Mouse (Mus musculus): ENCODE measurements around the gene Batf3. TPM values are rescaled to one million over a fixed set of nuclear protein-coding genes. Genes with fewer than 3 reads are reported as not detected.

Gene Batf3
- polyA plus RNA-seq, 1 experiment from 2014 or later = 2.9 TPM

DNA sequence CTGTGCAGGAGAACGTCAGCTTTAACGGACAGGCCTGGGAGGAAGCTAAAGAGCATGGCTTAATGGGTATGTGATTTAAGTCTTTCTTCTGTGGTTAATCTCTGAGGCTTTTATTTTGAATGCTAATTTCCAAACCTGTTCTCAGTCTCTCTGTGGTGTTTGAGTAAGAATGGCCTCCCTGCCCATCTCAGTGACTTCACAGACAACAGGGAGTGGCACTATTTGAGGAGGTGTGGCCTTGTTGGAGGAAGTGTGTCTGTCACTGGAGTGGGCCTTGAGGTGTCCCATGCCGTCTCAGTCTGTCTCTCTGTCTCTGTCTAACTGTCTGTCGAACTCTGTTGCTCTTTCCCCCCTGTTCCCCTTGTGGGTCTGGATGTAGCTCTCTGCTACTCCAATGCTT is 32.5 kb upstream of the Batf3 start:
- in situ Hi-C loops (cut with MboI; ENCODE audit: low pct_unique_long_range_greater_than_20kb) = no loop called here
- no peak for ATAC-seq
- DNase-seq (ENCODE audit: low read depth, low spot score) = no peak
- no peak for TF ChIP-seq CTCF (IDR thresholded peaks at IDR 0.05)
- ChIA-PET POLR2A (interaction anchor here (1.4 kb wide), 1 partner anchor 42 kb away, joined by 3 read pairs; no protein-coding TSS in a partner anchor), CTCF (interaction anchor here (1.7 kb wide), 1 partner anchor 19 kb away, joined by 4 read pairs; no protein-coding TSS in a partner anchor)
- no peaks in the 10 kb centered on the region for H3K27me3 ChIP-seq

DNA sequence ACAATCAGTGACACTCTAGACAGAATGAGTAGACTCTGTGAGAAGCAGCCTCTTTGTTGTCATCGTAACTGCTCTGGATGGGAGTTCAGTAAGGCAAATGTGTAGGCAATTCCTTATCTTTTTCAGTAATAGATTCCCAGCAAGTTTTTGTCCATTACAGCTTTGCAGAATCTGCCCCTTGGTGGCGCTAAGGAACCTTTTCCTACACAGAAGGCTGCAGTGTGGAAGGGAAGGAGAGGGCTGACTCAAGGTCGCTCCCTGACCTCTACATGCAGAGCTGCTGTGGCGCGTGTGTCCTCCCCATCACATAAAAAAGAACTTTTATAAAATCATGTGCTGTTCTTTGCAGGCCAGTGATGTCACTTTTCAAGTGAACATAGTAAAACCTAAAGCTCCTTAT is 29.3 kb upstream of the Batf3 start:
- no peak for DNase-seq (ENCODE audit: low read depth, low spot score)
- in situ Hi-C loops (cut with MboI; ENCODE audit: low pct_unique_long_range_greater_than_20kb) = no loop called here
- POLR2A ChIA-PET = no interaction called here
- peak; percentile 60 for TF ChIP-seq CTCF (IDR thresholded peaks at IDR 0.05)
- H3K27me3 ChIP-seq = no peaks in the 10 kb centered on the region
- ATAC-seq = no peak
- CTCF ChIA-PET = interaction anchor here (0.8 to 1.2 kb wide), 6 partner anchors 9 to 232 kb away, joined by 3 to 4 read pairs (median 3); no protein-coding TSS in a partner anchor

DNA sequence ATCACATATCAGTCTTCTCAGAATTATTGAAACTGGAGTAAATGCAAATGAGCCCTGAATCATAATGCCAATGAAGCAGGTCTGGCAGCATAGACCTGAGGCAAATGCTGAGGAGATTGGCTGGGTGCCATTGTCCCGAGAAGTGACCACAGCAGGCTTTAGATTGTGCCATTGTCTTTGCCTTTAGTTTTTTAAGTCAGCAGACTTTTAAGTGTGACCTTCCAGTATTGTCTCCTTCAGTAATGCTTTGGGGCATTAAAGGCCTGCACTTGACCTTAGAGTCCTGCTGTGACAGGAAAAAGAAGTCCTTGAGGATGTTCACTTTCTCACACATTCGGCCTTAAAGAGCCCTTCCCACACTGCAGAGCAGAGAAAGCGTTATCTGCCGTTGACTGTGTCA is 27.4 kb upstream of the Batf3 start:
- ChIA-PET CTCF (no interaction called here), POLR2A (no interaction called here)
- no peak for TF ChIP-seq CTCF (IDR thresholded peaks at IDR 0.05)
- in situ Hi-C loops (cut with MboI; ENCODE audit: low pct_unique_long_range_greater_than_20kb) = no loop called here
- no peak for ATAC-seq
- DNase-seq (ENCODE audit: low read depth, low spot score) = no peak
- H3K27me3 ChIP-seq = no peaks in the 10 kb centered on the region

DNA sequence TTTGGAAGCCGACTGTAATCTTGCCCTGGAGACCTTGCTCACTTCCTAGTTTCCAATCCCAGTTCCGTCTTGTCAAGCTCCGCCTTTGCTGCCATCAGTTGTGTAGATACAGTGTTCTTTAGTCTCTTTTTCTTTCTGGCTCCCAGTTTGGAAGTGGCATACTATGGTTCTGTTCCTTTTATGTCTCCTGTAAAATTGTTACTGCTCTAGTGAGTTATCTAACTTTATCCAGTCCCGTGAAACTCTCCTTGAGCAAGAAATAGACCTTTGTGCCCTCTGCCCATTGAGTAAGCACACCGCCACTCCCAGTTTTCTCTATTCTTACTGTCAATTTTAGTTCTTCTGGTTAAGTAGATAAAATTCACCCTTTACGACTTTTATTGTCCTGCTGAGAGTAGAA is 26.0 kb upstream of the Batf3 start:
- no peak for TF ChIP-seq CTCF (IDR thresholded peaks at IDR 0.05)
- in situ Hi-C loops (cut with MboI; ENCODE audit: low pct_unique_long_range_greater_than_20kb) = no loop called here
- ATAC-seq (no peak), DNase-seq (ENCODE audit: low read depth, low spot score) (no peak)
- CTCF ChIA-PET = interaction anchor here (0.9 to 1.4 kb wide), 2 partner anchors 9 to 127 kb away, joined by 3 read pairs; no protein-coding TSS in a partner anchor
- no peaks in the 10 kb centered on the region for H3K27me3 ChIP-seq
- POLR2A ChIA-PET = no interaction called here

DNA sequence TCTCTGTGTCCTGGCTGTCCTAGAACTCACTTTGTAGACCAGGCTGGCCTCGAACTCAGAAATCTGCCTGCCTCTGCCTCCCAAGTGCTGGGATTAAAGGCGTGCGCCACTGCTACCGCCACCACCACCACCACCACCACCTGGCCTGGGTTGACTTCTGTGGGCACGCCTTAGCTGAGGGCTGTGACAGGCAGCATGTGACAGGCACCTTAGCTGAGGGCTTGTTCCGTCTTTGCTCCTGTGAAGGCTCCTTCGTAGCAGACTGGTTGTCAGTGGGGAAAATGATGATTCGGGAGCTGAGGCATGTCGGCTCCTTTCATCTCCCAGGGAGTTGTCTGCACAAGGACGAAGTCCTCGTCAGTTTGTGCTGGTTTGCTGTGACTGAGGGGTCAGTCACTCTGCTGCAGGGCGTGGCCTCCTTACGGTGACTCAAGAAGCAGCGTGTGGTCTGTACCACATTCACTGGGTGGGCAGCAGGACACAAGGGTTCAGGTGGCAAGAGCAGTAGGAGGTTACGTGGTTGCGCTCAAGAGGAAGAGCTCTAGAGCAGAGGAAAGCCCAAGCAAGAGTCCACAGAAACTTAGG is 25.2 kb upstream of the Batf3 start:
- TF ChIP-seq CTCF (IDR thresholded peaks at IDR 0.05) = no peak
- ATAC-seq (no peak), DNase-seq (ENCODE audit: low read depth, low spot score) (no peak)
- ChIA-PET POLR2A (no interaction called here), CTCF (interaction anchor here (1.3 to 1.5 kb wide), 3 partner anchors 9 to 11 kb away, joined by 3 to 7 read pairs (median 4); partner anchors contain the start of genes Nsl1 and Tatdn3)
- in situ Hi-C loops (cut with MboI; ENCODE audit: low pct_unique_long_range_greater_than_20kb) = no loop called here
- no peaks in the 10 kb centered on the region for H3K27me3 ChIP-seq

DNA sequence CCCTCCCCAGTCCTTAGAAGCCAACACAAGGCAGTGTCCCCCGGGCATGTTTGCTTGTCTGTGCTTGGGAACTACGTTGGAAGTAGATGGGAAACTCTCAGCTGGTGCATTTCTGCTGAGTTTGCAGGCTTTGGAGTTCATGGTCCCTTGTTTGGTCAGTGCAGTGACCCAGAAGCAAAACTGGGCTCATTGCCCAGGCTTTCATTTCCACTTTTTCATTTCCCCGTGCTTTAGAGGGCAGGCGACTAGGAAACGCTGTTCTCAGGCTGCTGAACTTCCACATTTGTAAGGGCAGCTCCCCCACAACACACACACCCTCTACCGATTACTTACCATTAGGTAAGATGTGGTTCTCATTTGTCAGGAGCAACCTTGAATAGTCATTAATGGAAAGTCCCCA is 24.6 kb upstream of the Batf3 start:
- ChIA-PET CTCF (interaction anchor here (1.3 to 1.5 kb wide), 2 partner anchors 10 to 12 kb away, joined by 4 to 7 read pairs; partner anchors contain the start of genes Nsl1 and Tatdn3), POLR2A (no interaction called here)
- in situ Hi-C loops (cut with MboI; ENCODE audit: low pct_unique_long_range_greater_than_20kb) = no loop called here
- ATAC-seq (no peak), DNase-seq (ENCODE audit: low read depth, low spot score) (no peak)
- H3K27me3 ChIP-seq = no peaks in the 10 kb centered on the region
- TF ChIP-seq CTCF (IDR thresholded peaks at IDR 0.05) = no peak

DNA sequence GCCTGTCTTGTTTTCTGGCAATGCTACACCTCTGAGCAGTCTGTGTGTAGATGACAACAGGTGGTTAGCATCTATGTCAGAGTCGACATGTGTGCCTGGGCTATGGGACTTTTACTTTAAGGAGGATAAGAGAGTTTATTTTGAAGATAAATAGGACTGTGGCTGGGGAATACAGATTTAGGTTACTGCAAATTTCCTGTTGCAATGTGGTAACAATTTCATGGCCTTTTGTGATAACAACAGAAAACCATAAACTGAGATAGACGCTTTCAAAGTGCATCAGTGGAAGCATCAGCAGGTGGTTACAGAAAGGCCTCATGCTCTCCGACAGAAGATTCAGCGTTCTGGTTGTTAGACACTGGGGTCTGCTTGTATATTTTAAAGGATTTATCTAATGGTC is 24.2 kb upstream of the Batf3 start:
- in situ Hi-C loops (cut with MboI; ENCODE audit: low pct_unique_long_range_greater_than_20kb) = no loop called here
- no peak for ATAC-seq
- POLR2A ChIA-PET = no interaction called here
- DNase-seq (ENCODE audit: low read depth, low spot score) = no peak
- no peaks in the 10 kb centered on the region for H3K27me3 ChIP-seq
- no peak for TF ChIP-seq CTCF (IDR thresholded peaks at IDR 0.05)
- CTCF ChIA-PET = interaction anchor here (1.3 to 1.5 kb wide), 2 partner anchors 10 to 12 kb away, joined by 4 to 7 read pairs; partner anchors contain the start of genes Nsl1 and Tatdn3

DNA sequence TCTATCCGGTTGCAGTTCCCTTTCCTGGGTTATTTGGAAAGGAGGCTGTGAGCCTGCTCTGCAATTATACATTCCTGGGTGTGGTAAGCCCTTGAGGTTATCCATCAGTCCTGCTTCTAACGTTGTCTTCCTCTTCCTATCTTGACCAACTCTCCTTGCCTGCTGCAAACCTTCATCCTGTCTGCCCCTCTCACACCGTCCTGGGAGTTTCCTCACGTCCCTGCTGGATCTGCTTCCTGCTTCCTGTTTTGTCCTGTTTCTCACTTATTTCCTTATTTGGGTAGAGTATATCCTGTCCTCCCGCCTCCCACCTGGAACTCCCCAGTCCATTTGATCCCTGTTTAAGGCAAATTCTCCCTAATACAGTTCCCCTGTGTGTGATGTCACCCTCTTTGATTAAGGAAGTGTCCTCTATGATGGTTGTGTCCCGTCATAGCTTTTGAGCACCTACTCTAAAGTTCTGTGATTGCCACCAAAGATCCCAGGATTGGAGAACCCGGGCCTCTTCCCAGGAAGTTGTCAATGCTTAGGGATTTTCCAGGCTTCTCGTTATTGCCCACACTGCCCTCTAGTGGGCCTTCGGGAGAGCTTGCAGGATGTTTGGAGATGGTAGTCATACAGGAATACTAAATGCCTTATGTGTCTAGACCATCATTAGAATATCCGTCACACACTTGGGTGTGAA is 22.3 kb upstream of the Batf3 start:
- ATAC-seq = peak; percentile 82
- in situ Hi-C loops (cut with MboI; ENCODE audit: low pct_unique_long_range_greater_than_20kb) = loop anchor here (25.0 kb wide), 1 partner anchor 487 kb away; no protein-coding TSS in a partner anchor

DNA sequence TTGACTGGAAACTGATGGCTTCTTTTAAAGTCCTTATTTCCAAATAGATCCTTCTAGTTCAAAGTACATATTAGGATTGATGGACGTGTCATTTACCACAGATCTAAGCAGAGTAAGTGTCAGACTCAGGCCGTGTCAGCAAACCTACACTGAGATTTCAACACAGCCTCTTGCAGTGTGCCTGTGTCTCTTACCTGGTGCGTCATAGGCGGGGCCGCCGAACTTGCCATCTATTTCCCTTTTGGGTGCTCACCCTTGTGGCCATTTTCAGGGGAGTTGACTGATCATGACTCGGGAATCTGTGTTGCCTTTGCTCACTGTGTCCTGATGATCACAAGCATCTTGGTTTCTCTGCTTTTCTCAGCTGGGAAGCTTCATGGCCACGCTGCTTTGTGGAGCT is 14.4 kb upstream of the Batf3 start:
- in situ Hi-C loops (cut with MboI; ENCODE audit: low pct_unique_long_range_greater_than_20kb) = loop anchor here (25.0 kb wide), 1 partner anchor 479 kb away; no protein-coding TSS in a partner anchor

More for the DNA sequence above, 22.3 kb upstream of the Batf3 start:
- DNase-seq (ENCODE audit: low read depth, low spot score) = no peak
- peak; percentile 91 for TF ChIP-seq CTCF (IDR thresholded peaks at IDR 0.05)
- no peaks in the 10 kb centered on the region for H3K27me3 ChIP-seq
- POLR2A ChIA-PET = no interaction called here
- CTCF ChIA-PET = interaction anchor here (1.2 to 2.9 kb wide), 5 partner anchors 9 to 212 kb away, joined by 3 to 7 read pairs (median 4); no protein-coding TSS in a partner anchor

DNA sequence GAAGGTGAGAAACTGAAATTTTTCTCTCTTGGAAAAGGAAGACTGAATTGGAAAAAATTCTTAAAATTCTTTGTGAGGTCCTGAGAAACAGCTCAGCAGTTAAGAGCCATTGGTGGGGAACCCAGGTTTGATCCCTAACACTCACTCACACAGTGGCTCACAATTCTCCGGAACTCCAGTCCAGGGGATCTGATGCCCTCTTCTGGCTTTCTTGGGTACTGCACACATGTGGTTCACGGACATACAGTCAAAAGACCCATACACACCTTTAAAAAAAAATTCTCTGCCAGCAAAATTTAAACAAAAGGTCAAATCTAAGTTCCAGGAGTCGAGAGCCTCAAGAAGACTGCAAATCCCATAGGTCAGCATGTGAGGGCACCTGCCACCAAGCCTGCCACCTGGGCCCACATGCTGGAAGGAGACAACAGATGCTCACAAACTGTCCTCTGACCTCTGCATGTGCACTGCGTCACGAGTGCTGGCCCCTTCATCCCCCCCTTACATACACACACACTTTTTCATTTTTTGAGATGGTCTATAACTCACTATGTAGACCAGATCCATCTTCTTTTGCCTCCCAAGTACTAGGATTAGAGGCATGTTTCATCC is 12.6 kb upstream of the Batf3 start:
- in situ Hi-C loops (cut with MboI; ENCODE audit: low pct_unique_long_range_greater_than_20kb) = loop anchor here (25.0 kb wide), 1 partner anchor 477 kb away; no protein-coding TSS in a partner anchor
- DNase-seq (ENCODE audit: low read depth, low spot score) (no peak), ATAC-seq (no peak)
- no peak for TF ChIP-seq CTCF (IDR thresholded peaks at IDR 0.05)
- ChIA-PET POLR2A (no interaction called here), CTCF (interaction anchor here (0.7 to 1.8 kb wide), 4 partner anchors 10 to 133 kb away, joined by 3 to 7 read pairs (median 4); no protein-coding TSS in a partner anchor)
- no peaks in the 10 kb centered on the region for H3K27me3 ChIP-seq

More for the DNA sequence above, 14.4 kb upstream of the Batf3 start:
- no peaks in the 10 kb centered on the region for H3K27me3 ChIP-seq
- ATAC-seq = no peak
- no peak for TF ChIP-seq CTCF (IDR thresholded peaks at IDR 0.05)
- ChIA-PET CTCF (interaction anchor here (1.4 to 1.8 kb wide), 2 partner anchors 8 to 138 kb away, joined by 4 to 7 read pairs; no protein-coding TSS in a partner anchor), POLR2A (no interaction called here)
- DNase-seq (ENCODE audit: low read depth, low spot score) = no peak
